Mouse (Mus musculus): ENCODE data around the gene Olfr792.

- no peak for TF ChIP-seq CTCF (IDR thresholded peaks at IDR 0.05; ENCODE audit: low read depth, low read length)
- no peak for TF ChIP-seq GATA1 (IDR thresholded peaks at IDR 0.05; ENCODE audit: borderline replicate concordance, low read length)
Measured at GRCm38 (mm10) chr10:129498192-129498591, 40.8 kb upstream of the Olfr792 start, which contains the start of gene Olfr790.
